Mouse (Mus musculus) ES-Bruce4 (cell line): ENCODE measurements around the gene St6galnac3. TPM values are rescaled to one million over a fixed set of nuclear protein-coding genes. Genes with fewer than 3 reads are reported as not detected.

ENCODE experiments used
- H3K27ac ChIP-seq: 2 replicates; pipeline ENCODE4 v1.5.1; 2012; ENCODE audit warnings: low read length, inconsistent platforms; ENCODE audit not compliant: insufficient read depth
- H3K27me3 ChIP-seq: 2 replicates; pipeline ENCODE4 v1.6.1; 2012; ENCODE audit warnings: mild to moderate bottlenecking, low read length, inconsistent platforms; ENCODE audit not compliant: control insufficient read depth, poor library complexity, insufficient read depth, severe bottlenecking
- H3K36me3 ChIP-seq: 2 replicates; pipeline ENCODE4 v1.6.1; 2012; ENCODE audit warnings: inconsistent platforms, mild to moderate bottlenecking, low read length, moderate library complexity; ENCODE audit not compliant: control insufficient read depth, poor library complexity, insufficient read depth, severe bottlenecking
- H3K4me1 ChIP-seq: one replicate; pipeline ENCODE4 v1.8.1; 2011; ENCODE audit warnings: low read length; ENCODE audit not compliant: control insufficient read depth, insufficient read depth
- H3K4me3 ChIP-seq: 2 replicates; pipeline ENCODE4 v1.5.1; 2011; ENCODE audit warnings: low read depth, mild to moderate bottlenecking, low read length
- H3K9ac ChIP-seq: 2 replicates; pipeline ENCODE4 v1.6.1; 2012; ENCODE audit warnings: low read depth, mild to moderate bottlenecking, inconsistent platforms; ENCODE audit not compliant: poor library complexity, severe bottlenecking
- H3K9me3 ChIP-seq: replicated peaks from 2 replicates; pipeline ENCODE4 v1.6.1; 2012; ENCODE audit warnings: mild to moderate bottlenecking, low read length, inconsistent platforms; ENCODE audit not compliant: control insufficient read depth, poor library complexity, insufficient read depth, severe bottlenecking
- CTCF ChIP-seq: IDR thresholded peaks from one replicate; pipeline ENCODE4 v1.8.1; 2011; ENCODE audit warnings: low read depth, low read length
- EP300 ChIP-seq: IDR thresholded peaks from 2 replicates; pipeline ENCODE4 v1.6.1; 2011; ENCODE audit warnings: low read depth, low read length; ENCODE audit not compliant: insufficient read depth
- POLR2A ChIP-seq: IDR thresholded peaks from one replicate; pipeline ENCODE4 v1.8.1; 2011; ENCODE audit warnings: low read length; ENCODE audit not compliant: insufficient read depth
- polyA plus RNA-seq: library from polyadenylated mRNA; stranded (reverse); fragments of >200 nt; gene quantifications from 2 replicates; pipeline ENCODE4 v1.2.4, GENCODE M21; 2011; ENCODE audit warnings: low read depth; ENCODE audit not compliant: missing spikeins, insufficient read depth, insufficient read length

Gene St6galnac3
- polyA plus RNA-seq, 1 experiment = 4.8 TPM

GRCm38 (mm10) chr3:153610239-153610638 is 114.7 kb downstream of the St6galnac3 start:
- no peaks in the 10 kb centered on the region for H3K9me3 ChIP-seq
- H3K4me1 ChIP-seq = no peaks in the 10 kb centered on the region
- no peaks in the 10 kb centered on the region for H3K27me3 ChIP-seq
- no peaks in the 10 kb centered on the region for H3K36me3 ChIP-seq
- TF ChIP-seq CTCF (no peak), POLR2A (no peak), EP300 (no peak)
- H3K4me3 ChIP-seq = no peak overlapping the region
- no peak overlapping the region for H3K9ac ChIP-seq
- no peak overlapping the region for H3K27ac ChIP-seq

GRCm38 (mm10) chr3:153606331-153606730 is 118.6 kb downstream of the St6galnac3 start:
- no peak overlapping the region for H3K27ac ChIP-seq
- no peaks in the 10 kb centered on the region for H3K36me3 ChIP-seq
- H3K4me3 ChIP-seq = no peak overlapping the region
- H3K9me3 ChIP-seq = no peaks in the 10 kb centered on the region
- TF ChIP-seq POLR2A (no peak), CTCF (no peak), EP300 (no peak)
- H3K9ac ChIP-seq = no peak overlapping the region
- H3K27me3 ChIP-seq = no peaks in the 10 kb centered on the region
- peaks cover 3% of the 10 kb centered on the region for H3K4me1 ChIP-seq

- H3K4me1 ChIP-seq = peaks cover 3% of the 10 kb centered on the region
- no peaks in the 10 kb centered on the region for H3K9me3 ChIP-seq
- no peak overlapping the region for H3K9ac ChIP-seq
- no peak for TF ChIP-seq CTCF
- no peak for TF ChIP-seq POLR2A
- TF ChIP-seq EP300 = no peak
- H3K36me3 ChIP-seq = no peaks in the 10 kb centered on the region
- no peak overlapping the region for H3K4me3 ChIP-seq
- H3K27me3 ChIP-seq = no peaks in the 10 kb centered on the region
- no peak overlapping the region for H3K27ac ChIP-seq
These were observed 119.2 kb downstream of the St6galnac3 start for GRCm38 (mm10) chr3:153605767-153606098.

- H3K9ac ChIP-seq = no peak overlapping the region
- H3K4me3 ChIP-seq = no peak overlapping the region
- no peaks in the 10 kb centered on the region for H3K27me3 ChIP-seq
- no peaks in the 10 kb centered on the region for H3K36me3 ChIP-seq
- no peak overlapping the region for H3K27ac ChIP-seq
- no peak for TF ChIP-seq POLR2A
- no peaks in the 10 kb centered on the region for H3K9me3 ChIP-seq
- H3K4me1 ChIP-seq = peaks cover 3% of the 10 kb centered on the region
These were observed 119.7 kb downstream of the St6galnac3 start for GRCm38 (mm10) chr3:153605089-153605766.

GRCm38 (mm10) chr3:153599179-153599578 is 125.8 kb downstream of the St6galnac3 start:
- H3K36me3 ChIP-seq = no peaks in the 10 kb centered on the region
- peaks cover 3% of the 10 kb centered on the region for H3K4me1 ChIP-seq
- TF ChIP-seq EP300 = no peak
- no peak for TF ChIP-seq POLR2A
- TF ChIP-seq CTCF = no peak
- H3K9ac ChIP-seq = no peak overlapping the region
- no peak overlapping the region for H3K27ac ChIP-seq
- H3K4me3 ChIP-seq = no peak overlapping the region
- no peaks in the 10 kb centered on the region for H3K9me3 ChIP-seq
- no peaks in the 10 kb centered on the region for H3K27me3 ChIP-seq

GRCm38 (mm10) chr3:153598631-153599030 is 126.3 kb downstream of the St6galnac3 start:
- Histone ChIP-seq H3K27me3 (no peaks in the 10 kb centered on the region), H3K27ac (no peak overlapping the region), H3K4me3 (no peak overlapping the region), H3K4me1 (no peaks in the 10 kb centered on the region), H3K36me3 (no peaks in the 10 kb centered on the region), H3K9me3 (no peaks in the 10 kb centered on the region), H3K9ac (no peak overlapping the region)
- TF ChIP-seq POLR2A (no peak), CTCF (no peak), EP300 (no peak)
